Mouse (Mus musculus) gastrocnemius, postnatal 14 days (tissue): ENCODE results near the gene Map3k14. TPM values are rescaled to one million over a fixed set of nuclear protein-coding genes. Genes with fewer than 3 reads are reported as not detected.

Experiments
- DNase-seq: peaks from one replicate; pipeline ENCODE4 v3.0.0; 2021; ENCODE audit warnings: mixed read lengths
- intact Hi-C: fragments of 180-260 bp; cut with DNase I; formaldehyde crosslinking; loops from one replicate; pipeline ENCODE4 v1.15.1; 2025; ENCODE audit warnings: low total_unique reads
- total RNA-seq, 2 experiments: library from RNA; stranded (reverse); gene quantifications; 2 replicates each; pipeline ENCODE4 v1.2.3; 2021

The Map3k14 gene
- total RNA-seq, 2 experiments from 2014 or later: 2.2 to 2.3 TPM

- no peak for DNase-seq
- intact Hi-C loops: no loop called here
Observed at GRCm38 (mm10) chr11:103192230-103192955, 74.9 kb downstream of the Map3k14 start.

GRCm38 (mm10) chr11:103184891-103185290, 82.4 kb downstream of the Map3k14 start:
- DNase-seq: peak; percentile 48
- intact Hi-C loops: no loop called here

DNA sequence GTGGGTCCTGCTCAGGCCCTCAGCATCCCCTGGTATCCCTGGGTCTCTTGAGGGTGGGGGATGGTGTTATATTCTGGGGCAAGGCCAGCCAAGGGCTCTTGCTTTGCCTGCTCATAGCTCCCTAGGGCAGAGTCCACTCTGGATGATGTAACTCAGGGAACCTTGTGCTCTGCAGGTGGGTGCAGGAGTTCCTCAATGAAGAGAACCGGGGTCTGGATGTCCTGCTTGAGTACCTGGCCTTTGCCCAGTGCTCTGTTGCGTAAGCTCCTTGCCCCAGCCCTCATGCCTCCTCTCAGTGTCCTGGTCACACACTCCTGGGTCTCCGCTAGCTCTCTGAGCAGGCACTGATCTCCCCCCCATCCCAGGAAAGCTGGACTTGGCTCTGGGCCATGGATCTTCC, 85.4 kb downstream of the Map3k14 start:
- intact Hi-C loops: no loop called here
- DNase-seq: peak; percentile 5

DNA sequence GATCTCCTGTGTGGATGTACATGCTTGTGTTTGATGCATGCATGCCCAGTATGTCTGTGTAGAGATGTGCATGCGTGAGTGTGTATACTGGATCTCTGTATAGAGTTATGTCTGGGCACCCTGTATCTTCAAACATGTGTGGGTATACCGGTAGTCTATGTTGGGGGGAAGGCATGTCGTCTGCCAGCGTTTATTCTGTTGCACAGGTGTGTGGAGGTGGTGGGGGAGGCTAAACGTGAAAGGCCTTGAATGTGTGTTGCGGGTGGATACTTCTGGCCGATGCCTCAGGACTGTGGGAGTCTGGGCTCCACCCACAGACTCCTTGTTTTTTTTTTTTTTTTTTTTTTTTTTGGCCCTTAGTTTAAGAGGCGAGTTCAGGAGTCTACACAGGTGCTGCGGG, 85.9 kb downstream of the Map3k14 start:
- intact Hi-C loops: no loop called here
- DNase-seq: no peak

GRCm38 (mm10) chr11:103180426-103180825, 86.8 kb downstream of the Map3k14 start:
- DNase-seq: no peak
- intact Hi-C loops: no loop called here

DNA sequence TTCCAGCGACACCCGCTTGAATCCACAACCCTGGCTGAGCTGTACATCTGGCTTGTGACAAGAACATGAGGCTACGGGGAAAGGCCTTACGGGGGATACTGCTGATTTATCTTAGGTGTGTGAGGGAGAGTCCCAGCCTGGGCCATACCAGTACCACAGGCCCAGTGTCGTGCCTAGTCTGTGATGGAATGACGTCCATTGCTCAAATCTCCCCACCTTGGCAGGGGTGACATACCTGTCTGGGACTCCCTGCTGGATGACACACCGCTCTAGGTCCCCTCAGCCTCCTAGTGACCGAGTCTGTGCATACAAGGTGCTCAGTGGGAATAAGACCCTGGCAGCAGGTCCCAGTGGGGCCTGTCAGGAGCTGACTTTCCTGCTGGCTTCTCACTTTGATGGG, 88.5 kb downstream of the Map3k14 start:
- intact Hi-C loops: no loop called here
- peak; percentile 3 for DNase-seq

- peak; percentile 4 for DNase-seq
- intact Hi-C loops: no loop called here
Observed at GRCm38 (mm10) chr11:103177815-103178485, 89.3 kb downstream of the Map3k14 start.

- intact Hi-C loops: no loop called here
- peak; percentile 8 for DNase-seq
Observed at GRCm38 (mm10) chr11:103177216-103177615, 90.1 kb downstream of the Map3k14 start.

DNA sequence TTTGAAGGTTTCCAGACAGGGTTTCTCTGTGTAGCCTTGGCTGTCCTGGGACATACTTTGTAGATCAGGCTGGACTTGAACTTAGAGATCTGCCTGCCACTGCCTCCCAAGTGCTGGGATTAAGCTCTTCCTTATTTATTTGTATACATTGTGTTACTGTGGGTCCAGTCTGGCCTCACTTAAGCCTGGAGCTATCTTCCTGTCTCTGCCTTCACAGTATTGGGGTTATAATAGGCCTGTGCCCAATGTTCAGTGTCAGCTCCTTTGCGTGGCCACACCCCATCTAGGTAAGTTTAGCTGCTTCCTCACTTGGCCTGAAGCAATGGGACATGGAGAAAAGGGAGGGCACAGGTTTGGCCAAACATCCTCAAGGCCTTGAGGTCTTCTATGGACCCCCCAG, 90.8 kb downstream of the Map3k14 start:
- no peak for DNase-seq
- intact Hi-C loops: no loop called here

DNA sequence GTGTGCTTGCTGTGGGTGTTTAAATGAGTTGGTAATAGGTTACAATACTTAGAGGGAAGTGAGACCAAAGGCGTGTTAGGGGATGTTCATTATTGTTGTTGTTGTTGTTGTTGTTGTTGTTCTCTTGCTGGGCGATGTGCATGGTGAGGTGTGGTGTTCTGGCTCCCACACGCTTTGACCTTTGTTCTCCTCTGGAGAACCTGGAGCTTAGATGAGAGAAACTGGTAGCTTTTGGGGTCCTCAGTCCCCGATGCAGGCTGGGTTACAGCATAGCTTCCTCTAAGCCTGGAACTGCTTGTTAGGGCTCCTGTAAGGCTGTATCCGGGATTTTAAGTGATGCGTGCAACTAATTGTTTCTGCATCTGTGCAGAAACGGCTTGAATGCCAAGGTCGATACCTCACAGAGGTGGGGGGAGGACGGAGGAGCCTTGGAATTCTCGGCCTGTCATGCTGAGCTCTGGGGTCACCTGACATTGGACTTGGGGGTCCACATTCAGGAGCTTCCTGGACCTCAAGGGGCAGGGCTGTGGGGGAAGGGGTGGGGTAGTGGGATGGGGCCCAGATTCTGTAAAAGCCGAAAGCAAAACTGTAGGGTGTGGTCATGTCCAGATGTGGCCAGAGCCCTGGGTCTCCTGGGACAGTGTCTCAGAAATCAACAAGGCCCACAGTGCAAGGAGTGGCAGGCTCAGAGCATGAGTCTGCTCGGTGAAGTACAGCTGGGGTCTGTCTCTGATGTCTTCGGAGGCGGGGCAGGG, 91.4 kb downstream of the Map3k14 start:
- DNase-seq: peak; percentile 44
- intact Hi-C loops: no loop called here

DNA sequence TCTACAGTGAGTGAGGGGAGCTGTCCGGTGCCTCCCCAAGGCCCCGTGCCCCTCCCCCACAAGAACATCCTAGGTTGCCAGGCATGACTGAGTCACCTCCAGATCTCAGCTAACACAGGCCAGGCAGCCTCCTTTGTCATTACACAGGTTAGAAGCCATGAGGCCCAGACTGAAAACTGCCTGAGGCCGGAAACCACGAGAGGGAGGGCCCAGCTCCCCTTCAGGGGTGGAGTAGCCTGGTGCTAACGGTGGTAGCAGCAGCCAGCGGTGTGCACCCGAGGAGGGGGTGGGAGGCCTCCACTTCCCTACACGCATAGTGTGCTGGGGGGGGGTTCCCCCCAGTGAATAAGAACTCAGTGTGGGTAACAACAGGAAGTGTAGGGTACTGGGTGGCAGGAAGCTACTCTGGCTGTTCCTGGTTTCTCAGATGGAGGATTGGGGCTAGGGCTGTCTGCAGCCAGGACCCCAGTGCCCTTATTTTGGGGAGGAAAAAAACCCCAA, 92.3 kb downstream of the Map3k14 start:
- intact Hi-C loops: loop anchor here (5.0 kb wide), 1 partner anchor 152 kb away; no protein-coding TSS in a partner anchor

GRCm38 (mm10) chr11:103174411-103174832, 92.8 kb downstream of the Map3k14 start:
- peak; percentile 3 for DNase-seq
- intact Hi-C loops: loop anchor here (5.0 kb wide), 1 partner anchor 153 kb away; no protein-coding TSS in a partner anchor

More for the DNA sequence above, 92.3 kb downstream of the Map3k14 start:
- DNase-seq: peak; percentile 23

DNA sequence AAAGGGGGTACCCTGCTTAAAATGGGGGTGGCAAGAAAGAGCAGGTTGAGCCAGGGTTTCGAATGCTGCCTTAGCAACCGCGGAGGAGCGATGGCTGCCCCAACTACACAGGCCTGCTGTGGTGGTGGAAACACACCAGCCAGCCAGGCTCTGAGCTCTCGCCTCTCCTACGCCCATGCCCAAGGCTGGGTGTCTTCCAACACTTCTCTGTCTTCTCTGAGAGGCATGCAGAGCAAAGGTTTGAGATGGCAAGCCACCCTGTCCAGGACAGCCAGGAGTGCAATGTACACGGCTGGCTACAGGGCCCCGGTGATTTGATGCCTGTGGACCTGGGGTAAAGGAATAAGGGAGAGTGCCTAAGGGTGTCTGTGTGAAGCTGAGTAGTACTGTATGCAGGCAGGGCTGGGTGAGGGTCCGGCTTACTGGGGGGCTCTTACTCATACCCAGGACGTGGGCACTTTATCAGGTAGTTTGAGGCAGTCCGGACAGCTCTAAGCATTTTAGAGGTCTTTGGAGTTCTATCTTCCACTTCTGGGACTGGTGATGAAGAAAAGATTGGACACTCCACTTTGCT, 93.4 kb downstream of the Map3k14 start:
- DNase-seq: peak; percentile 4

GRCm38 (mm10) chr11:103173041-103173770, 94.1 kb downstream of the Map3k14 start:
- intact Hi-C loops: loop anchor here (5.0 kb wide), 1 partner anchor 154 kb away; no protein-coding TSS in a partner anchor
- peak; percentile 3 for DNase-seq

More for the DNA sequence above, 93.4 kb downstream of the Map3k14 start:
- intact Hi-C loops: loop anchor here (5.0 kb wide), 1 partner anchor 153 kb away; no protein-coding TSS in a partner anchor

GRCm38 (mm10) chr11:103172392-103173040, 94.8 kb downstream of the Map3k14 start:
- intact Hi-C loops: loop anchor here (5.0 kb wide), 1 partner anchor 155 kb away; no protein-coding TSS in a partner anchor
- DNase-seq: peak; percentile 2

DNA sequence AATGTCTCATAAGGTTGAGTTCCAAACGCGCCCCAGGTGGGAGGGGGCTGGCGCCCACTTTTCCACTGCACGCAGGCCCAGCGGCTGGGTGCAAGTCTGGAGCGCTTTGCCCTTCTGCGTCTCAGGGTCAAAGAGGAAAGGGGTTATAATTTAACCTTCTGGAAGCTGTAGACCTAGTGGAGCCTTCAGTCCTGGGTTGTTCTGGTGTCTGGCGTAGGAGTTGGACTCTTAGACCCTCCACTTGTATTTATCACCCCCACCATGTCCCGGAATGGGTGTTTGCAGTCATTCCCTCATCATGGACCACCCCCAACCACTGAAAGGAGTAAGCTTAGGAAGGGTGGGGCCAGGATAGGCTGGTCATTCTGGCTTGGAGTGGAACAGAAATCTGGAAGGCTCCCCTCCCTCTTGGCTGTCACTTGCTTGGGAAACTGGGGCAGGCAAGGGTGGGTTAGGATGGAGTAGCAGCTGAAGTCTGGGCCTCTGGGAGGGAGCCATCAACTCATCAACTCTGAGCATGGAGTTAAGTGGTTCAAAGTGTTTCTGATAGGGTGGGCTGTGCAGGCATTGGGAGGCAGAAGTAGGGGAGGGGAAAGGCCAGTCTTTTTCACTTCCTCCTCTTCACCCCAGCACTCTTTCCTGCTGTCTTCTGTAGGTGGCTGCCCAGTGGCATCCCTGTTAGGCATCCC, 95.4 kb downstream of the Map3k14 start:
- intact Hi-C loops: loop anchor here (5.0 kb wide), 1 partner anchor 155 kb away; no protein-coding TSS in a partner anchor
- DNase-seq: peak; percentile 21

DNA sequence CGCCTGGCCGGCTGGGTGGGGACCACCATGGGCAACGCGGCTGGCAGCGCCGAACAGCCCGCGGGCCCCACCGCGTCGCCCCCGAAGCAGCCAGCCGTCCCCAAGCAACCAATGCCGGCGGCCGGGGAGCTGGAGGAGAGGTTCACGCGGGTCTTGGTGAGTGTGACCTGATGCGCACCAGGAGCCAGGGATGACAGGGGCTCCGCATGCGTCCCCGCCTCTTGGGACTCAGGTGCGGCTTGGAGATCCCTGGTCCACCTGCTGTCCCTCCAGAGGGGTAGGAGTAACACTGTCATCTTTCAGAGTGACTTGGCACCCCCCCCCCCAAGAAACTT, 96.0 kb downstream of the Map3k14 start:
- DNase-seq: no peak
- intact Hi-C loops: loop anchor here (5.0 kb wide), 1 partner anchor 156 kb away; no protein-coding TSS in a partner anchor
